Mouse (Mus musculus): Measurements from ENCODE around the gene Tox3.

- no peak for TF ChIP-seq CTCF (IDR thresholded peaks at IDR 0.05; ENCODE audit: low read depth)
- TF ChIP-seq EP300 (IDR thresholded peaks at IDR 0.05; ENCODE audit: low read depth): no peak
Observed at GRCm38 (mm10) chr8:90346880-90347535, 1.1 kb downstream of the Tox3 start.
